Mouse (Mus musculus) intestine, postnatal 0 days (tissue): ENCODE measurements around the gene Asb2. TPM values are rescaled to one million over a fixed set of nuclear protein-coding genes. Genes with fewer than 3 reads are reported as not detected.

Experiments
- ATAC-seq: fragments of 200-750 bp; cut with Nextera tagmentation; 2 replicates; pipeline ENCODE4 v1.8.0; 2017; ENCODE audit warnings: mild to moderate bottlenecking, moderate TSS enrichment, moderate library complexity
- H3K27ac ChIP-seq: fragments of 300-500 bp; sonication (generic); 2 replicates; pipeline ENCODE4 v1.5.1; 2014; ENCODE audit warnings: mild to moderate bottlenecking, low read depth, low read length, moderate library complexity
- H3K27me3 ChIP-seq: fragments of 300-500 bp; sonication (generic); replicated peaks from 2 replicates; pipeline ENCODE4 v1.6.1; 2014; ENCODE audit warnings: low read length, mixed read lengths; ENCODE audit not compliant: control insufficient read depth, insufficient read depth
- H3K36me3 ChIP-seq: fragments of 300-500 bp; sonication (generic); 2 replicates; pipeline ENCODE4 v1.6.1; 2014; ENCODE audit warnings: mild to moderate bottlenecking, moderate library complexity; ENCODE audit not compliant: control insufficient read depth, insufficient read depth
- H3K4me1 ChIP-seq: fragments of 300-500 bp; sonication (generic); replicated peaks from 2 replicates; pipeline ENCODE4 v1.6.1; 2014; ENCODE audit warnings: antibody characterized with exemption, low read length, mixed read lengths; ENCODE audit not compliant: control insufficient read depth, insufficient read depth
- H3K4me2 ChIP-seq: fragments of 300-500 bp; sonication (generic); replicated peaks from 2 replicates; pipeline ENCODE4 v1.6.1; 2014; ENCODE audit warnings: low read depth, mild to moderate bottlenecking, moderate library complexity
- H3K4me3 ChIP-seq: fragments of 300-500 bp; sonication (generic); 2 replicates; pipeline ENCODE4 v1.5.1; 2014; ENCODE audit warnings: low read depth, low read length
- H3K9ac ChIP-seq: fragments of 300-500 bp; sonication (generic); 2 replicates; pipeline ENCODE4 v1.6.1; 2014; ENCODE audit warnings: mild to moderate bottlenecking, low read depth, low read length
- H3K9me3 ChIP-seq: fragments of 300-500 bp; sonication (generic); 2 replicates; pipeline ENCODE4 v1.6.1; 2016; ENCODE audit warnings: mixed run types; ENCODE audit not compliant: control insufficient read depth
- CTCF ChIP-seq: sonication (generic); IDR thresholded peaks from 2 replicates; pipeline ENCODE4 v1.5.1; 2016; ENCODE audit warnings: low read depth, mild to moderate bottlenecking, control low read depth, antibody characterized with exemption, moderate library complexity
- WGBS: fragments of 180-500 bp; shearing (Covaris S2); extraction: QIAGEN DNeasy Blood & Tissue Kit; methylation state at CpG from one replicate; pipeline ENCODE4 v1.1.7; 2014; 5-methylcytosine and 5-hydroxymethylcytosine counted together
- polyA plus RNA-seq: library from polyadenylated mRNA; unstranded; fragments of >200 nt; fragmentation: Nextera tagmentation; extraction: Ambion mirVana; gene quantifications from 2 replicates; pipeline ENCODE4 v1.2.1, GENCODE M21; 2015

Gene Asb2
- polyA plus RNA-seq, 1 experiment from 2014 or later: 15.1 TPM

DNA sequence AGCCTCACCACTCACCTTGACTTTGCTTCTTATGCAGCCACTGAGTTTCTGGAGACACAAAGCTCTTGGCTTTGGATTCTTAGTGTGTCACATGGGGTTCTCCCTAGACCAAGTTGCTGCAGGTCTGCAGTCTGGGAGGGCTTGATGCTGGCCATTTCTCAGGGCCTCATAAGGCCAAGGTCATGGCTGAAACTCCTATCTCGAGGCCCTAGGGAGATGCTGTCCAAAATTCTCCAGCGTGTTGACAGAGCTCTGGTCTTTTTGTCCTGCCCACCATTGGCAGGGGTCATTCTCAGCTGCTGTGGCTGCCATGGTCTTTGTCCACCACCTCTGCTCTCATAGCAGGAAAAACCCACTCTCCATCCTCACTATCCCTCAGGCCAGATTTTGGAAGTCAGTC, 11.4 kb upstream of the Asb2 start:
- no peak overlapping the region for H3K4me2 ChIP-seq

GRCm38 (mm10) chr12:103362336-103362735, 6.5 kb upstream of the Asb2 start:
- ATAC-seq: no peak
- TF ChIP-seq CTCF: no peak
- Histone ChIP-seq H3K9me3 (no peaks in the 10 kb centered on the region), H3K9ac (no peak overlapping the region), H3K36me3 (no peaks in the 10 kb centered on the region), H3K4me2 (no peak overlapping the region), H3K4me3 (no peak overlapping the region), H3K4me1 (no peaks in the 10 kb centered on the region), H3K27me3 (no peaks in the 10 kb centered on the region), H3K27ac (no peak overlapping the region)
- 77% methylated on average over 3 of the region's 3 CpGs for WGBS

More for the DNA sequence above, 11.4 kb upstream of the Asb2 start:
- H3K36me3 ChIP-seq: no peaks in the 10 kb centered on the region
- no peak for TF ChIP-seq CTCF
- no peaks in the 10 kb centered on the region for H3K27me3 ChIP-seq
- no peak overlapping the region for H3K4me3 ChIP-seq
- H3K4me1 ChIP-seq: no peaks in the 10 kb centered on the region
- no peak overlapping the region for H3K27ac ChIP-seq
- H3K9ac ChIP-seq: no peak overlapping the region
- 78% methylated on average over 2 of the region's 2 CpGs for WGBS
- no peaks in the 10 kb centered on the region for H3K9me3 ChIP-seq
- ATAC-seq: no peak

DNA sequence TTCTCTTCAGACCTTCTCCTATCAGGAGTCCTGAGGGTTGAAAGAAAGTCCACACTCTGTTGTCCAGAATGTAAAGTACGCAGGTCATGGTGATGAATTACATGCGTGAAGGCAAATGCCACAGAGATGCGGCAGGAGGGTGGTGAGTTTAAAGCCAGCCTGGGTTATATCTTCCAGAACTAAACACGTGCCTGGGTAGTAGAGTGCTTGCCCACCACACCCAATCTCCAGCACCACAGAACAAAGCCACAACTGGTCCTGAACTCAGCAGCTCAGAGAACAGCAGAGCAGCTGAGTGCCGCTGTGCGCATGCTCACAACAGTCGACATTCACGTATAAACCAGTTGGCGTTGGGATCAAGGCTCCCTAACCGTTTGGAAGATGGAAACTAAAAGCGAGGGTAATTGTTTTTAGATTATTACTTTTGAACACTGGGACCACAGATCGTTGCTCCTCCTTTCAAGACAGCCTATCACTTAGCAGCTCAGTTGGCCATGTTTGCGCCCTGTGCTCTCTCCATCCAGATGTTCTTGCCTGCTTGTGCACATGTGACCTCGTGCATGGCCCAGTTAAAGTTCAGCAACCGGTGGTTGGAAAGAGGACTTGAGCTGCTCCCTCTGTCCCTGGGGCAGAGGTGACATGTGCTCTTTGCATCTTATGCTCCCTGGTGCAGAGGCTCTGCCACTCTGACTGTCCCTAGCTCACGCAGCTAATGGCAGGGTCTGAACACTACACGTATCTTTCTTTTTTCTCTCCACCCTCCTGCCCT, 5.9 kb upstream of the Asb2 start:
- no peak overlapping the region for H3K27ac ChIP-seq
- H3K4me2 ChIP-seq: no peak overlapping the region
- no peaks in the 10 kb centered on the region for H3K4me1 ChIP-seq
- H3K9ac ChIP-seq: no peak overlapping the region
- no peaks in the 10 kb centered on the region for H3K27me3 ChIP-seq
- no peak for TF ChIP-seq CTCF
- ATAC-seq: no peak
- 85% methylated on average over 17 of the region's 17 CpGs for WGBS
- no peak overlapping the region for H3K4me3 ChIP-seq
- no peaks in the 10 kb centered on the region for H3K9me3 ChIP-seq
- H3K36me3 ChIP-seq: no peaks in the 10 kb centered on the region

- no peaks in the 10 kb centered on the region for H3K9me3 ChIP-seq
- no peak overlapping the region for H3K4me2 ChIP-seq
- ATAC-seq: no peak
- H3K27ac ChIP-seq: no peak overlapping the region
- H3K36me3 ChIP-seq: no peaks in the 10 kb centered on the region
- H3K9ac ChIP-seq: no peak overlapping the region
- WGBS: 67% methylated on average over 8 of the region's 8 CpGs
- H3K4me1 ChIP-seq: no peaks in the 10 kb centered on the region
- no peaks in the 10 kb centered on the region for H3K27me3 ChIP-seq
- no peak for TF ChIP-seq CTCF
- H3K4me3 ChIP-seq: no peak overlapping the region
Observed at GRCm38 (mm10) chr12:103360812-103361211, 5.0 kb upstream of the Asb2 start.

GRCm38 (mm10) chr12:103358951-103359801, 3.4 kb upstream of the Asb2 start:
- Histone ChIP-seq H3K36me3 (no peaks in the 10 kb centered on the region), H3K4me2 (no peak overlapping the region), H3K9me3 (no peaks in the 10 kb centered on the region), H3K4me1 (no peaks in the 10 kb centered on the region), H3K27me3 (no peaks in the 10 kb centered on the region), H3K27ac (no peak overlapping the region), H3K4me3 (no peak overlapping the region), H3K9ac (no peak overlapping the region)
- ATAC-seq: no peak
- 54% methylated on average over 4 of the region's 4 CpGs for WGBS
- no peak for TF ChIP-seq CTCF

DNA sequence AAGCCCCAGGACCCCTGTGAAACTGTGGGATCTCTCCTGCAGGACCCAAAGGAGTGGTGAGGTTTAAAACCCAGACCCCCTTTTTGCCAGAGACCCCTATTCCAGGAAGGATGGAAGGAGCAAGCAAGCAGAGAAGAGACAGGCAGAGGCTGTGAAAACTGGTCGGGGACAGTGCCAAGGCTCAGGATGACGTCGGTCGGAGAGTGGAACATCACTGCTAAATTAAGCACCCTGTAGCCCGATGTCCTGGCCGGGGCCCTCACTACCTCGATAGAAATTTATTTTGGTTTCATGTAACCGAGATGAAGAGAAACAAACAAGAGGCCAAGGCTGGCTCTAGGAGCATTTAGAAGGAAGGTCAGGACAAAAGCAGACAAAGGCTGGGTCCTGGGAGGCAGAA, 2.4 kb upstream of the Asb2 start:
- Histone ChIP-seq H3K4me1 (no peaks in the 10 kb centered on the region), H3K27ac (no peak overlapping the region), H3K9me3 (no peaks in the 10 kb centered on the region), H3K9ac (no peak overlapping the region), H3K36me3 (no peaks in the 10 kb centered on the region), H3K27me3 (no peaks in the 10 kb centered on the region), H3K4me3 (no peak overlapping the region), H3K4me2 (no peak overlapping the region)
- no peak for ATAC-seq
- 78% methylated on average over 8 of the region's 8 CpGs for WGBS
- no peak for TF ChIP-seq CTCF
